Mouse (Mus musculus) heart, postnatal 14 days (tissue): ENCODE measurements at regions not wholly inside any gene's neighbourhood (a gene's known extent, or its start where the extent isn't known, plus 50 kb on each side); places are given as distances from the start of the nearest gene placed in this dataset.

ENCODE experiments used
- DNase-seq, 2 experiments: peaks; one replicate each; pipeline ENCODE4 v3.0.0; 2021 to 2022
- intact Hi-C: fragments of 180-260 bp; cut with DNase I; formaldehyde crosslinking; loops from one replicate; pipeline ENCODE4 v1.15.1; 2025

- intact Hi-C loops = no loop called here
- DNase-seq = no peak
These were observed 148.1 kb downstream of the Foxo1 start for GRCm38 (mm10) chr3:52416261-52416660.

GRCm38 (mm10) chr3:52415361-52415760 is 147.2 kb downstream of the Foxo1 start:
- no peak for DNase-seq

GRCm38 (mm10) chr3:52414017-52414416 is 145.9 kb downstream of the Foxo1 start:
- intact Hi-C loops = no loop called here
- no peak for DNase-seq

More at GRCm38 (mm10) chr3:52415361-52415760, 147.2 kb downstream of the Foxo1 start:
- intact Hi-C loops = no loop called here

- no peak for DNase-seq
- intact Hi-C loops = no loop called here
These were observed 145.1 kb downstream of the Foxo1 start for GRCm38 (mm10) chr3:52413187-52413746.

GRCm38 (mm10) chr3:52411356-52411755 is 143.2 kb downstream of the Foxo1 start:
- intact Hi-C loops = no loop called here

GRCm38 (mm10) chr3:52409465-52409864 is 141.3 kb downstream of the Foxo1 start:
- intact Hi-C loops = no loop called here
- no peak for DNase-seq

More at GRCm38 (mm10) chr3:52411356-52411755, 143.2 kb downstream of the Foxo1 start:
- no peak for DNase-seq

GRCm38 (mm10) chr3:52406778-52407318 is 138.7 kb downstream of the Foxo1 start:
- intact Hi-C loops = no loop called here
- no peak for DNase-seq

- intact Hi-C loops = loop anchor here (2.0 to 5.0 kb wide), 2 partner anchors 62 to 136 kb away; partner anchors contain the start of gene Foxo1
- DNase-seq = peak; percentile 40 to 42
These were observed 136.5 kb downstream of the Foxo1 start for GRCm38 (mm10) chr3:52404636-52405035.

GRCm38 (mm10) chr3:52403032-52403431 is 134.9 kb downstream of the Foxo1 start:
- DNase-seq = no peak
- intact Hi-C loops = loop anchor here (5.0 kb wide), 1 partner anchor 61 kb away; no protein-coding TSS in a partner anchor
